9 mouse cellular contexts compared by ENCODE assay signal in the genomic region with DNA sequence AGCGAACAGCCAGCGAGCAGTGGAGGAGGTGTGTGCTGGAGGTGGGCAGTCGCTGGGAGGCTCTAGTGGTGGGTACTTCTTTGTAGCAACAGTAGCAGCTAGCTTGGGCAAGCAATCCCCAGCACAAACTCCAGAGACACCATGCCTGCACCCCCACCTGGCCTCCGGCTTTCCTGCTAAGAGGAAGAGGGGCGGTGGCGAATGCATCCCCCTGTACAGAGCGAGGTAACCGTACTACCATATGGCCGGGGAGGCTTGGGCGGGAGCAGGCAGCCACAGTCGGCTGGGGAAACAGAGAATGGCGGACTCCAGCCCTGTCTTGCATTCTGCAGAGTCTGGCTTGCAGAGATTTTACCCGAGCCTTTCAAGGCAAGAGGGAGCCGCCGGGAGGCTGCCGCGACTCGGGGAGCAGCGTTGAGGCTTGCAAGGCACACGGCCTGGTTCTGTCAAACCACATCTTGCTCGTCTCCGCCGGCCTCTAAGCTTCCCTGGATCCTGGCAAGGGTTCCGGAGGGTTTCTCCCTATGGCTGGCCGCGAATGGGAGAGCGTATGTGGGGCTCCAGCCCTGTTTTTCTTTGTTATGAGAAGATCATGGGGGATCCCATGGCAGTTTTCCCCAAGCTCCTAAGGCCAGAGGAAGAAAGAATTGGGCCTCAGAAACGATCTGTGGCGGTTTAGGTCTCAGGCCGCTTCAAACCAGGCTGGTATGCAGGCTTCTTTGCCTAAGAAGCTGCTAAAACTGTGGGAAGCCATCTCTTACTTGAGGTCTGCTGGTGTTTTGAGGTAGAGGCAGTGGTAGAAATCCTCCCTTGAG. TPM values are rescaled to one million over a fixed set of nuclear protein-coding genes. Genes with fewer than 3 reads are reported as not detected.
DNase-seq lines count a peak whose midpoint lies in the region; ATAC-seq and TF ChIP-seq lines count a peak whose summit lies in the region.
"Had no signal": no experiment of that assay in that cellular context is flagged by ENCODE, and none has a peak within 500 bp of the region (broad histone marks: within the 10 kb centered on the region; RNA-seq: fewer than 3 reads in every experiment).

No protein-coding gene starts in this region.

- peak; percentile 66 for DNase-seq in midbrain, embryonic 10.5 days (ENCODE audit: low spot score)
- no peak for DNase-seq in midbrain, postnatal 0 days (ENCODE audit: low spot score)
- peak; percentile 40 for DNase-seq in lung, postnatal 10 days
- DNase-seq in spleen, adult 18-20 months: no peak
- no peak for DNase-seq in testis, postnatal 14 days (ENCODE audit: low spot score)

- 0 out of 2 replicates have a peak, but pooled peaks cover 4% of the 10 kb centered on the region for H3K4me1 ChIP-seq in forebrain, embryonic 13.5 days
- H3K4me1 ChIP-seq in forebrain, embryonic 16.5 days (replicated peaks; ENCODE audit: control insufficient read depth, insufficient read depth, low read length): peaks cover 5% of the 10 kb centered on the region
- H3K4me1 ChIP-seq in midbrain, embryonic 10.5 days: peaks cover 23% of the 10 kb centered on the region
- H3K4me1 ChIP-seq in midbrain, postnatal 0 days (ENCODE audit: insufficient read depth, low read length): no peaks in the 10 kb centered on the region
- peaks cover 28% of the 10 kb centered on the region for H3K4me1 ChIP-seq in embryonic facial prominence, embryonic 15.5 days

- no peak overlapping the region for H3K27ac ChIP-seq in forebrain, embryonic 13.5 days
- no peak overlapping the region for H3K27ac ChIP-seq in forebrain, embryonic 16.5 days (ENCODE audit: low read length)
- H3K27ac ChIP-seq in midbrain, embryonic 10.5 days (replicated peaks): no peak overlapping the region
- H3K27ac ChIP-seq in midbrain, postnatal 0 days (ENCODE audit: low read depth, low read length): no peak overlapping the region
- H3K27ac ChIP-seq in embryonic facial prominence, embryonic 15.5 days (replicated peaks): no peak overlapping the region
- H3K27ac ChIP-seq: layer of hippocampus, adult 2 months had no signal

- H3K9ac ChIP-seq in forebrain, embryonic 13.5 days: no peak overlapping the region
- no peak overlapping the region for H3K9ac ChIP-seq in forebrain, embryonic 16.5 days (replicated peaks; ENCODE audit: low read depth, low read length)
- H3K9ac ChIP-seq in midbrain, postnatal 0 days (replicated peaks; ENCODE audit: low read length, poor library complexity, severe bottlenecking): no peak overlapping the region
- no peak overlapping the region for H3K9ac ChIP-seq in embryonic facial prominence, embryonic 15.5 days

- 1% methylated on average over 30 of the region's 30 CpGs for WGBS in forebrain, embryonic 13.5 days
- WGBS in forebrain, embryonic 16.5 days: 1% methylated on average over 30 of the region's 30 CpGs
- WGBS in midbrain, embryonic 10.5 days: under 1% methylated on average over 30 of the region's 30 CpGs
- under 1% methylated on average over 30 of the region's 30 CpGs for WGBS in midbrain, postnatal 0 days
- 2% methylated on average over 30 of the region's 30 CpGs for WGBS in embryonic facial prominence, embryonic 15.5 days

- no peaks in the 10 kb centered on the region for H3K9me3 ChIP-seq in forebrain, embryonic 13.5 days (replicated peaks)
- H3K9me3 ChIP-seq in forebrain, embryonic 16.5 days (ENCODE audit: control insufficient read depth, low read length): no peaks in the 10 kb centered on the region; the same call in 1 of the 2 replicates
- H3K9me3 ChIP-seq in midbrain, embryonic 10.5 days (replicated peaks): no peaks in the 10 kb centered on the region
- no peaks in the 10 kb centered on the region for H3K9me3 ChIP-seq in midbrain, postnatal 0 days (ENCODE audit: low read length)
- no peaks in the 10 kb centered on the region for H3K9me3 ChIP-seq in embryonic facial prominence, embryonic 15.5 days (replicated peaks)

- no peaks in the 10 kb centered on the region for H3K36me3 ChIP-seq in forebrain, embryonic 13.5 days (ENCODE audit: poor library complexity, severe bottlenecking)
- H3K36me3 ChIP-seq in forebrain, embryonic 16.5 days (ENCODE audit: control insufficient read depth, insufficient read depth): no peaks in the 10 kb centered on the region
- no peaks in the 10 kb centered on the region for H3K36me3 ChIP-seq in midbrain, embryonic 10.5 days
- H3K36me3 ChIP-seq in midbrain, postnatal 0 days (ENCODE audit: insufficient read depth, low read length): no peaks in the 10 kb centered on the region
- H3K36me3 ChIP-seq in embryonic facial prominence, embryonic 15.5 days: no peaks in the 10 kb centered on the region

- H3K4me2 ChIP-seq in forebrain, embryonic 13.5 days: no peak overlapping the region
- no peak overlapping the region for H3K4me2 ChIP-seq in forebrain, embryonic 16.5 days (ENCODE audit: low read length)
- H3K4me2 ChIP-seq in midbrain, postnatal 0 days (ENCODE audit: low read depth, low read length, poor library complexity, severe bottlenecking): no peak overlapping the region
- H3K4me2 ChIP-seq in embryonic facial prominence, embryonic 15.5 days (replicated peaks): peak overlapping the region; percentile 31

- TF ChIP-seq CTCF in midbrain, postnatal 0 days (IDR thresholded peaks at IDR 0.05): no peak

- ATAC-seq in forebrain, embryonic 13.5 days: no peak
- no peak for ATAC-seq in forebrain, embryonic 16.5 days
- no peak for ATAC-seq in midbrain, postnatal 0 days (ENCODE audit: low FRiP score)
- ATAC-seq in embryonic facial prominence, embryonic 15.5 days (ENCODE audit: insufficient number of reproducible peaks, low FRiP score, low TSS enrichment, low read depth): no peak

- 0 out of 2 replicates have a peak overlapping the region, but pooled peaks have one; percentile 0 for H3K4me3 ChIP-seq in forebrain, embryonic 13.5 days
- no peak overlapping the region for H3K4me3 ChIP-seq in forebrain, embryonic 16.5 days (replicated peaks; ENCODE audit: low read length)
- H3K4me3 ChIP-seq in midbrain, embryonic 10.5 days: no peak overlapping the region
- no peak overlapping the region for H3K4me3 ChIP-seq in midbrain, postnatal 0 days (ENCODE audit: low read depth, low read length)
- peak overlapping the region; percentile 21 for H3K4me3 ChIP-seq in embryonic facial prominence, embryonic 15.5 days (replicated peaks)
- H3K4me3 ChIP-seq: layer of hippocampus, adult 2 months had no signal

- H3K27me3 ChIP-seq in forebrain, embryonic 13.5 days: peaks cover 100% of the 10 kb centered on the region
- H3K27me3 ChIP-seq in forebrain, embryonic 16.5 days (replicated peaks; ENCODE audit: control insufficient read depth, insufficient read depth, low read length): peaks cover 77% of the 10 kb centered on the region
- peaks cover 100% of the 10 kb centered on the region for H3K27me3 ChIP-seq in midbrain, embryonic 10.5 days (ENCODE audit: low read depth, poor library complexity, severe bottlenecking)
- H3K27me3 ChIP-seq in midbrain, postnatal 0 days (ENCODE audit: insufficient read depth, low read length): peaks cover 88% of the 10 kb centered on the region
- peaks cover 95% of the 10 kb centered on the region for H3K27me3 ChIP-seq in embryonic facial prominence, embryonic 15.5 days

RNA-seq across cellular contexts. Expression of gene Tbx5, which starts 2.8 kb away (rescaled TPM):
- 0.05 and 0.08 TPM in 2 replicates for polyA plus RNA-seq in forebrain, embryonic 13.5 days (2015; fragmentation: Nextera tagmentation; extraction: Ambion mirVana)
- 0.12 TPM in 1 of 2 replicates, not detected in the other for polyA plus RNA-seq in forebrain, embryonic 16.5 days (2015; fragmentation: Nextera tagmentation; extraction: Ambion mirVana)
- 0.10 and 0.20 TPM in 2 replicates for polyA plus RNA-seq in midbrain, embryonic 10.5 days (2016; fragmentation: Nextera tagmentation; extraction: Ambion mirVana)
- total RNA-seq in midbrain, postnatal 0 days (2014; rRNA removed): not detected in 2 replicates
- 0.04 TPM in 1 of 2 replicates, not detected in the other for polyA plus RNA-seq in midbrain, postnatal 0 days (2015; fragmentation: Nextera tagmentation; extraction: Ambion mirVana)
- polyA plus RNA-seq in embryonic facial prominence, embryonic 15.5 days (2015; fragmentation: Nextera tagmentation; extraction: Ambion mirVana): 0.71 and 1.8 TPM in 2 replicates
- total RNA-seq: layer of hippocampus, adult 2 months had no signal

Comparison
In these comparisons a context has a peak if more than half of its experiments do, and no peak if none do; other contexts are left out.
1. H3K4me3 ChIP-seq: peak in forebrain, embryonic 13.5 days (single experiment) and embryonic facial prominence, embryonic 15.5 days (single experiment); none in forebrain, embryonic 16.5 days (single experiment), midbrain, embryonic 10.5 days (single experiment) and midbrain, postnatal 0 days (single experiment).
2. DNase-seq: peak in midbrain, embryonic 10.5 days (single experiment) and lung, postnatal 10 days (single experiment); none in midbrain, postnatal 0 days (single experiment), spleen, adult 18-20 months (0 of 2) and testis, postnatal 14 days (single experiment).